Mouse (Mus musculus) heart, embryonic 14.5 days (tissue): ENCODE results near the gene Vill. TPM values are rescaled to one million over a fixed set of nuclear protein-coding genes. Genes with fewer than 3 reads are reported as not detected.

Experiments
- ATAC-seq: fragments of 200-750 bp; cut with Nextera tagmentation; 2 replicates; pipeline ENCODE4 v1.8.0; 2017; ENCODE audit warnings: low read depth, moderate TSS enrichment; ENCODE audit not compliant: insufficient number of reproducible peaks, insufficient read depth, low FRiP score
- H3K27ac ChIP-seq, 2 experiments: fragments of 200-500 bp in 1 of 2; fragments of 300-500 bp in 1 of 2; sonication (generic) in 1 of 2; replicated peaks in 1 of 2; 2 replicates each; pipeline ENCODE4 v1.5.1; 2012 to 2014; ENCODE audit warnings: low read depth in 2 of 2, low read length in 2 of 2, control low read depth in 1 of 2, mild to moderate bottlenecking in 1 of 2, mixed read lengths in 1 of 2; ENCODE audit not compliant: control insufficient read depth in 1 of 2, insufficient read depth in 1 of 2
- H3K27me3 ChIP-seq: fragments of 300-500 bp; sonication (generic); 2 replicates; pipeline ENCODE4 v1.6.1; 2014; ENCODE audit warnings: mild to moderate bottlenecking, low read length, control low read depth; ENCODE audit not compliant: control insufficient read depth, insufficient read depth
- H3K36me3 ChIP-seq: fragments of 300-500 bp; sonication (generic); 2 replicates; pipeline ENCODE4 v1.6.1; 2014; ENCODE audit warnings: mild to moderate bottlenecking, control low read depth, low read length, mixed read lengths; ENCODE audit not compliant: control insufficient read depth, insufficient read depth
- H3K4me1 ChIP-seq, 2 experiments: fragments of 200-500 bp in 1 of 2; fragments of 300-500 bp in 1 of 2; sonication (generic) in 1 of 2; 2 replicates each; pipeline ENCODE4 v1.6.1; 2012 to 2014; ENCODE audit warnings: low read length in 2 of 2, control low read depth in 1 of 2, mixed read lengths in 1 of 2; ENCODE audit not compliant: control insufficient read depth in 2 of 2, insufficient read depth in 2 of 2
- H3K4me2 ChIP-seq: fragments of 300-500 bp; sonication (generic); 2 replicates; pipeline ENCODE4 v1.6.1; 2014; ENCODE audit warnings: mild to moderate bottlenecking, low read length
- H3K4me3 ChIP-seq, 2 experiments: fragments of 200-500 bp in 1 of 2; fragments of 300-500 bp in 1 of 2; sonication (generic) in 1 of 2; 2 replicates each; pipeline ENCODE4 v1.5.1; 2012 to 2014; ENCODE audit warnings: low read length in 2 of 2, mild to moderate bottlenecking in 2 of 2, control low read depth in 1 of 2, low read depth in 1 of 2, moderate library complexity in 1 of 2; ENCODE audit not compliant: control insufficient read depth in 1 of 2, insufficient read depth in 1 of 2
- H3K9ac ChIP-seq: fragments of 300-500 bp; sonication (generic); 2 replicates; pipeline ENCODE4 v1.6.1; 2014; ENCODE audit warnings: mild to moderate bottlenecking, low read length
- H3K9me3 ChIP-seq: fragments of 300-500 bp; sonication (generic); 2 replicates; pipeline ENCODE4 v1.6.1; 2016; ENCODE audit warnings: low read length, control low read depth; ENCODE audit not compliant: control insufficient read depth
- WGBS: fragments of 180-500 bp; shearing (Covaris S2); extraction: QIAGEN DNeasy Blood & Tissue Kit; methylation state at CpG from one replicate; pipeline ENCODE4 v1.1.7; 2014; 5-methylcytosine and 5-hydroxymethylcytosine counted together
- polyA plus RNA-seq: library from polyadenylated mRNA; unstranded; fragments of >200 nt; fragmentation: Nextera tagmentation; extraction: Ambion mirVana; gene quantifications from 2 replicates; pipeline ENCODE4 v1.2.1, GENCODE M21; 2014

Gene Vill
- polyA plus RNA-seq, 1 experiment from 2014 or later = 10.7 TPM

DNA sequence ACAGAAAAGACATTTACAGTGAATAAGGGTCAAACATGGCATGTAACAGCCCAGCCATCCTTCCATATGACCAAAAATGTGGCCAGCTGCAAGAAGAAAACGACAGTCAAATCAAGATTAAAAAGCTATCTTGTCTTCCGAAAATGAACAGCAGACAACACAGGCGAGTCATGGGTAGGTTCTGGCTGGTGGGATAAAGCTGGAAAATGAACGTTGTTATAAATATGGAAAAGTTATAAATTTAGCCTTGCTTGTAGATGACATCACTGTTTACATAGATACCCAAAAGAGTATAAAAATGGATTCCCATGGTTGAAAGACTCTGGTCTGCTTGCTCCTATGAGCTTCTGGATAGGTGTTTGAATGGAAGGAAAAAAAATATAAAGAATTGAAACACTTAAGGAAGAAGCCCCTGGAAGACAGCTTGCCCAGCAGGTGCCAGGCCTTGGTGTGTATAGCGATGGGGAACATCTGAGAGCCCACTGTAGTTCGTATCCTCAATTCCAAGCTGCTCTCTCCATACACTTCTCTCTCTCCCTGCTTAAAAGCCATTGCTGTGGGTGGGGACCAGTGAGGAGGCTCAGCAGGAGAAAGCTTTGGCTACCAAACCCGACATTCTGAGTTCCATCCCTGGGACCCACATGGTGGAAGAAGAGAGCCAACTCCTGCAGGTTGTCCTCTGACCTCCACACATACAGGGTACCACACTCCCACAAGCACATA is 35.6 kb upstream of the Vill start:
- no peak overlapping the region for H3K4me2 ChIP-seq
- 79% methylated on average over 7 of the region's 7 CpGs for WGBS
- no peaks in the 10 kb centered on the region for H3K4me1 ChIP-seq
- no peak for ATAC-seq
- peaks cover 52% of the 10 kb centered on the region for H3K36me3 ChIP-seq
- H3K9ac ChIP-seq = no peak overlapping the region
- H3K9me3 ChIP-seq = no peaks in the 10 kb centered on the region
- H3K4me3 ChIP-seq = no peak overlapping the region
- no peak overlapping the region for H3K27ac ChIP-seq
- no peaks in the 10 kb centered on the region for H3K27me3 ChIP-seq

DNA sequence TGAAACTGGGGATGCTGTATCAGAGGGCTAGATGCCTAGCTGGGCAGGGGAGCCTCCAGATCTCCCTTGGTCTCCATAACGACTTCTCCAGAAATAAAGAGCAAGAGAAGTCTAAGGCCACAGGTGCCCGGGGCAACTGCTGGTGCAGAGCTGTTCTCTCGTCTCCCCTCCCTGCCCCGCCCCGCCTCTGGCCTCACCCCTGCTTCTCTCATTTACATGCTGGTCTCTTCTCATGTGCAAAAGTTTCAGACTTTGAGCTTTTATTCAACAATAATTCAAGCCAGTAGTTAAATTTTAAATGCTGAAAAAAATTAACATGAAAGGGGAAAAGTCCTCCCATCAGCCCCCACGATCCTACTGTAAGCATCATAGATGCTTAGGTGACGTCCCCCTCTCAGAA is 30.8 kb upstream of the Vill start:
- Histone ChIP-seq H3K4me2 (no peak overlapping the region), H3K27ac (no peak overlapping the region), H3K4me3 (no peak overlapping the region), H3K4me1 (no peaks in the 10 kb centered on the region), H3K9me3 (no peaks in the 10 kb centered on the region), H3K9ac (no peak overlapping the region), H3K27me3 (no peaks in the 10 kb centered on the region), H3K36me3 (peaks cover 19% of the 10 kb centered on the region)
- 81% methylated on average over 7 of the region's 7 CpGs for WGBS
- no peak for ATAC-seq

- no peak overlapping the region for H3K27ac ChIP-seq
- no peak overlapping the region for H3K9ac ChIP-seq
- ATAC-seq = no peak
- no peaks in the 10 kb centered on the region for H3K4me1 ChIP-seq
- no peak overlapping the region for H3K4me3 ChIP-seq
- WGBS = 77% methylated on average over 6 of the region's 6 CpGs
- no peak overlapping the region for H3K4me2 ChIP-seq
- H3K36me3 ChIP-seq = peaks cover 11% of the 10 kb centered on the region
- no peaks in the 10 kb centered on the region for H3K9me3 ChIP-seq
- H3K27me3 ChIP-seq = no peaks in the 10 kb centered on the region
Observed at GRCm38 (mm10) chr9:119025263-119025662, 27.3 kb upstream of the Vill start.

GRCm38 (mm10) chr9:119025832-119026331 is 26.7 kb upstream of the Vill start:
- no peak for ATAC-seq
- Histone ChIP-seq H3K4me2 (no peak overlapping the region), H3K9ac (no peak overlapping the region), H3K27me3 (no peaks in the 10 kb centered on the region), H3K4me1 (no peaks in the 10 kb centered on the region), H3K27ac (no peak overlapping the region), H3K9me3 (no peaks in the 10 kb centered on the region), H3K4me3 (no peak overlapping the region), H3K36me3 (peaks cover 13% of the 10 kb centered on the region)
- WGBS = 84% methylated on average over 7 of the region's 7 CpGs

GRCm38 (mm10) chr9:119027337-119027736 is 25.2 kb upstream of the Vill start:
- no peaks in the 10 kb centered on the region for H3K27me3 ChIP-seq
- no peak overlapping the region for H3K27ac ChIP-seq
- ATAC-seq = no peak
- H3K36me3 ChIP-seq = peaks cover 21% of the 10 kb centered on the region
- no peaks in the 10 kb centered on the region for H3K9me3 ChIP-seq
- no peak overlapping the region for H3K4me3 ChIP-seq
- H3K4me2 ChIP-seq = no peak overlapping the region
- WGBS = 90% methylated on average over 7 of the region's 7 CpGs
- no peak overlapping the region for H3K9ac ChIP-seq
- peaks cover 4 to 9% of the 10 kb centered on the region in 2 experiments; a peak in 3 of 4 replicates for H3K4me1 ChIP-seq

GRCm38 (mm10) chr9:119028226-119029195 is 24.1 kb upstream of the Vill start:
- no peak for ATAC-seq
- Histone ChIP-seq H3K4me1 (peaks cover 6 to 9% of the 10 kb centered on the region in 2 experiments; a peak in 3 of 4 replicates), H3K4me3 (no peak overlapping the region), H3K27me3 (no peaks in the 10 kb centered on the region), H3K27ac (no peak overlapping the region), H3K9me3 (no peaks in the 10 kb centered on the region), H3K4me2 (no peak overlapping the region), H3K36me3 (peaks cover 25% of the 10 kb centered on the region), H3K9ac (no peak overlapping the region)
- WGBS = 91% methylated on average over 27 of the region's 27 CpGs

DNA sequence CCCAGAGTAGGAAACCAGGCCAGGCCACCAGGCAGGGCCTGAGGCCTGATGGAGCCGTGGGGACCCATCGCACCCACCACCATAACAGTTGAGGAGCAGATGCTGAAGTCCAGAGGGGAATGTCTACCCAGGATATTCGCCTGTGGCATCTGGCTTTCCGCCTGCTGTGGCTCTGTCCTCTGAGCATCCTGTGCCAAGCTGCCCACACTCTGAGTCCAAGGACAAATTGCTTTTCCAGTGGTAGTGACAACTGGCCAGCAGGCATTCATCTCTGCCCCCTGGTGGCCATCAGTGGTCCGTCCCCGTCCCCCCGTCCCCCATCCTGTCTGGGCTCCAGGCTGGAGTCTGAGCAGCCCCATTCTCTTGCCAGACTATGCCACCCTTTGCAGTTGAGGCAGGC is 23.0 kb upstream of the Vill start:
- H3K9ac ChIP-seq = no peak overlapping the region
- H3K4me2 ChIP-seq = no peak overlapping the region
- no peak overlapping the region for H3K27ac ChIP-seq
- no peak overlapping the region for H3K4me3 ChIP-seq
- H3K4me1 ChIP-seq = peaks cover 6 to 9% of the 10 kb centered on the region in 2 experiments; a peak in 3 of 4 replicates
- H3K36me3 ChIP-seq = peaks cover 36% of the 10 kb centered on the region
- H3K27me3 ChIP-seq = no peaks in the 10 kb centered on the region
- ATAC-seq = no peak; the same call in 1 of the 2 replicates
- H3K9me3 ChIP-seq = no peaks in the 10 kb centered on the region
- WGBS = 55% methylated on average over 7 of the region's 7 CpGs
